Mouse (Mus musculus) retina, adult 2 months (tissue): ENCODE measurements around the gene Tas2r134.

Experiments used
- DNase-seq: peaks from one replicate; pipeline ENCODE4 v3.0.0-alpha.2; 2012; ENCODE audit warnings: low read depth, low spot score

The Tas2r134 gene

DNA sequence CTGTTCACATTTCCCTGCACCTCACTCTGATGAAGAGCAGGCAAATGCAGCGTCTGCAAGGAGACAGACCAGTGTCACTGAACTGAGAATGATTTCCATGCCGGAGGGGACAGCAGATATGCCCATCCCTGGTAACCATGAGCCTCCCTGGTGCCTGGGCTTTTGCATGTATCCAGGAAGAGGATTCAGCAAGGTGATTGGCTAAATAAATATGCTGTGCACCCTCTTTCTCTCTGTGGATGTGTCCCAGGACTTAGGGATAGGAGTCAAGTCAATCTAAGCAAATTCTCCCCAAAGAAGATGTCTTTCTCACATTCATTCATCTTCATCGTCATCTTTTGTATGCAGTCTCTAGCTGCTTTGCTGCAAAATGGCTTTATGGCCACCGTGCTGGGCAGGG lies at the start of gene Tas2r134:
TSS of gene Tas2r134 (plus strand) at position 301 of the 400 bp plus-strand sequence.
- DNase-seq = no peak

- no peak for DNase-seq
Measured at GRCm38 (mm10) chr2:51579767-51580166, 47.5 kb upstream of the Tas2r134 start.

- DNase-seq = no peak
Measured at GRCm38 (mm10) chr2:51584050-51585046, 43.0 kb upstream of the Tas2r134 start.

GRCm38 (mm10) chr2:51588336-51588735 lies 39.0 kb upstream of the Tas2r134 start:
- DNase-seq = no peak

DNA sequence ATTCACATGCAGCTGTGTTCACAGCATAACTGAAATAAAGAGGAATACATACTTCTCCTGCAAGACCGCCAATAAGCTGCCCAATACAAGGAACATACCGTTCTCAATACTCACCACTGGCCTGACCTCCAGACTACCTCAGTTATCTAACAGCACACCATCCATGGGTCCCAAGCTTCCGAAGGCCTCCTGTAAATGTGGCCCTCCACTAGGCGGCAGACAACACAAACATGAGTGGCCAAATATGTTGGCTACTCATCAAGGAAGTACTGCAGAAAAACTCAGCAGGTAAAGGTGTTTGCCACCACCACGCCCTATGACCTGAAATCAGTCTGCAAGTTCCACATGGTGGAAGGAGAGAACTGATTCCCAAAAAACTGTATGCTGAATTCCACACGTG lies 38.4 kb upstream of the Tas2r134 start:
- no peak for DNase-seq

DNA sequence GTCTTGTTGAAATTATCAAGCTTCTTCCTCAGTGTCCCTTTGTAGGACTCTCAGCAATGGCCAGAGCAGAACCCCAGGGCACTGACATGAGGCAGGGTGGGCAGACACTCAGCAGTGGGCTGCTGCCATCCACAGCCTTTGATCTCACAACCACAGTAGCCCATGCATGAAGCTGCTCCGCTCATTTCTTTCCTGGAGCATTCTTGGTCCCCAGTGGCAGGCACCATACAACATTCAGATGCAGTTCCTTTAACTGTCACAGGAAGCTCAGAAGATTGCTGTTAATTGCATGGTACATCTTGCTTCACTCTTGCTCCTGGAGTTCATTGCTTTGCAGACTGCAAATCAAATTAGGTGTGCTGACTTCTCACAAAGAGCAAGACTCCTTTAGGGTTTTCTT lies 37.7 kb upstream of the Tas2r134 start:
- DNase-seq = no peak

DNA sequence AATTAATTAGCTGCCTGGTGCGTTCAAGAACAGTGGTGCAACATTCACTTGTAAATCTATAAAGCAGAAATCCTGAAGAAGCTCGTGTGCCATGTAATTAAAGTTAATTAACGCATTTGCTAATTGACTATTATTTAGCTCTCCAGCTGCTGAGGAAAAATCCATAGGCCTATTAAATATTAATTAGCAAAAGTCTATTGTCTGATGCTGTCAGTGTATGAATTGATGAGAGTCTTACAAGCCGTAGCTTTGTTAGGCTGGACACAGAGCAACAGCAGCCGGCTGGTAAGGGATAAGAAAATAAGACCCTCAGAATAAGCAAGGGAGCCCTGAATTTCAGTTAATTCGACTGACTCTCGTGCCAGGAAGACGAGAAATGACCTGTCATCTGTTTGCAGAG lies 37.0 kb upstream of the Tas2r134 start:
- no peak for DNase-seq

DNA sequence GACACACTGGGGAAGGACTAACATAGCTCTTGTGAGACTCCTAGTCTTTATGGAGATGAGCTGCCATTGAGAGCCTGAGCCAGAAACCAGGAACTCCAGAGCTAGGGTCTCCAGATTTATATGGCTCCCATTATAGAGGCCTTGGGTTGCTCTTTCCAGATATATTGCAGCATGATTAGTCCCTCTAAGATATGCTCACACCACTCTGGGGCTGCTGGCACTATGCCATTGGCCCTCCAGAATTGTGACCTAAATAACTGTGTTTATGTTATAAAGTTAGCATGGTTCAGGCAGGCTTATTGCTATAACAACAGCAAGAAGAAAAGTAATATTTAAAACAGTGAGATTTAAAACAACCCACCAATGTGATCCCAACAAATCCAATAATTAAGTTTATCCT lies 35.2 kb upstream of the Tas2r134 start:
- DNase-seq = no peak

DNA sequence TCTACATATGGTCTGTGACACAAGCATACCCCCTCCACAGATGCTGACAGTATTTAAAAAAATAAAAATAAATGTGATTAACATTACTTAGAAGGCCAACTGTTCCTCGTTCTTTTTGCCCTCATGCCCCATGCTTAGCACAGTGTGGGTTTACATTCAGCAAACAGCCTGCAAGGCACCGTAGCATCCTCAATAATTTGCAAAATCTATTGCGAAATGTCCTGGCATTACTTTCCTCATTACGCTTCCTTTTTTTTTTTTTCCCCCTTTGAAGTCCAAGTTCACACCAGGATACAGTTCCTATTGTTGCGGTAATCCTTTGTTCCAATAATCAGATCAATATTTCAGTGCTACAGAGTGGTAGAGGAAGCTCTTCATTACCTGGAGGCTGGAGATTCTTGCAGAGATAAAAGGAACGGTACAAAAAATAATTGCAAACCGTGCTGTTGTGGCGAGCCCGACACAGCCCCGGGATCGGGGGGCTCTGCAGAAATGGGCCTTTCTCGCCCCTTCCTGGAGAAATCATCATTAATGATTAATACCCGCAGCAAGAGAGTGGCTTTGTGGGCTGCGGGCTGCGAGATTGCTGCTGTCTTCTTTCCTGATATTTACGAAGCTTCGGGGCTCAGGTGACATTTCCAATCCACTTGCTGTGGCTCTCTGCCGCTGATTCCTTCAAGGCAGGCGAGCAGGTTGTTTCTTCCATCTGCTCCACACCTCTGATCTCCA lies 27.7 kb upstream of the Tas2r134 start:
- no peak for DNase-seq

DNA sequence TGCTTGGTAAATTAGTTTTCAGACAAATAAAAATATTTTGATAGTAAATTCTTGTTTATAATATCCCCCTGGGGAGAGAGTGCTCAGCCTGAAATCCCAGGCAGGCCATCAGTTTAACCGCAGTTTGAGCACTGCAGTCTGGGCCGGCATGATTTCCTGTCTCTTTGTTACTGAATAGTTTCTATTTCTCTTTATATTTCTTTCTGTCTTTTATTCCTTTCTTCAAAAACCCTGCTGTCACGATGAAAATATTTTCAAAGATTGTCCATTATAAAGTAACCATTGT lies 27.2 kb upstream of the Tas2r134 start:
- DNase-seq = no peak

GRCm38 (mm10) chr2:51600873-51601272 lies 26.4 kb upstream of the Tas2r134 start:
- DNase-seq = no peak

GRCm38 (mm10) chr2:51610305-51610704 lies 17.0 kb upstream of the Tas2r134 start:
- DNase-seq = no peak

- no peak for DNase-seq
Measured at GRCm38 (mm10) chr2:51610897-51611296, 16.4 kb upstream of the Tas2r134 start.

GRCm38 (mm10) chr2:51613716-51614115 lies 13.6 kb upstream of the Tas2r134 start:
- DNase-seq = no peak

DNA sequence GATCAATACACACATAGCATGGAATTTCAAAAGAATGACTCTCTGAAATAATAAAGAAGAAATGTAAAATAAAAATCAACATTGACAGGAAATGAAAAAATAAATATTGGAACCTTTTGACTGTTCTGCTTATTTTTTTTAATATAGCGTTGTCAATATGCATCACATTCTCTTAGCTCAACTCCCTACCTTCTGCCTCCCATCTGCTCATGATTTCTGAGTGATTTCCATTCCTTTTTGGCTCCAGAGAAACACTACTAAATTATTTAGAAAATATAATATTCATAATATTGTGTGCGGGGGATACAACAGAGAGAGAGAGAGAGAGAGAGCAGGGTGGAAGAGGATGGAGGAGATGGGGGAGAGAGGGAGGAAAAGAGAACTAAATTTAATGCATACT lies 5.4 kb upstream of the Tas2r134 start:
- DNase-seq = no peak

- no peak for DNase-seq
Measured at GRCm38 (mm10) chr2:51626007-51626406, 1.3 kb upstream of the Tas2r134 start.

DNA sequence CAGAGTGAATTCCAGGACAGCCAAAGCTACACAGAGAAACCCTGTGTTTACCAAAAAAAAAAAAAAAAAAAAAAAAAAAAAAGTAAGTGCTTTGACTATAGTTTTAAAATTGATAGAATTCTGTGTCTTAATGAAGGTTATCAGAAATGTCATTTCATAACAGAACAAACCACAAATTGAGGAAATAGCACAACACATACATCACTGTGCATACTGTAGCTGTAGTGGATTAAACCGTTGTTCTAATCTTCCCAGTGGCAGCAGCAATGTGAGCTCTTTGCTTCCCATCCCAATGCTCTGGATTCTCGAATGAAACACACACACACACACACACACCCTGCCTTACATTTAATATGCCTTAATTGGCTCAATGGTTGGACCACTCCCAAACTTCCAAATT lies 4.1 kb downstream of the Tas2r134 start:
- DNase-seq = no peak

DNA sequence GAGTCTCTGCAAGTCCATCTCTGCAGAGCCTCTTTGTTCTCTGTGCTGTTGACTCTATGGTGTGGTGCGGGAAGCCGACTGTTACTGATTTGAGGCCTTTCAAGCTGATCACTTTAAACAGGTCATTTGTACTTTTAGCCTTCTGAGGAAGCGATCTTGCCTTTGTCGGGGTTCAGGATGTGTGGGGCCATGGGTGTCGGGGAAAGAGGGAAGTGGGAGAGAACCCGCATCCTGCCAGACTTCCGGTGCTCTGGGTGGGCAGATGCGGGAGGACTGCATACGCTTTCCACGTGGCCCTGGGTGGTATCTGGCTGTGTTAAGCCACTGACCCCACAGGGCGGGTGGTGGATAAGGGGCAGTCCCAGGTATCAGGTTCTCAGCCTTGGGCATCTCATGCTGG lies 10.4 kb downstream of the Tas2r134 start:
- DNase-seq = no peak

GRCm38 (mm10) chr2:51641635-51642034 lies 14.3 kb downstream of the Tas2r134 start:
- no peak for DNase-seq

DNA sequence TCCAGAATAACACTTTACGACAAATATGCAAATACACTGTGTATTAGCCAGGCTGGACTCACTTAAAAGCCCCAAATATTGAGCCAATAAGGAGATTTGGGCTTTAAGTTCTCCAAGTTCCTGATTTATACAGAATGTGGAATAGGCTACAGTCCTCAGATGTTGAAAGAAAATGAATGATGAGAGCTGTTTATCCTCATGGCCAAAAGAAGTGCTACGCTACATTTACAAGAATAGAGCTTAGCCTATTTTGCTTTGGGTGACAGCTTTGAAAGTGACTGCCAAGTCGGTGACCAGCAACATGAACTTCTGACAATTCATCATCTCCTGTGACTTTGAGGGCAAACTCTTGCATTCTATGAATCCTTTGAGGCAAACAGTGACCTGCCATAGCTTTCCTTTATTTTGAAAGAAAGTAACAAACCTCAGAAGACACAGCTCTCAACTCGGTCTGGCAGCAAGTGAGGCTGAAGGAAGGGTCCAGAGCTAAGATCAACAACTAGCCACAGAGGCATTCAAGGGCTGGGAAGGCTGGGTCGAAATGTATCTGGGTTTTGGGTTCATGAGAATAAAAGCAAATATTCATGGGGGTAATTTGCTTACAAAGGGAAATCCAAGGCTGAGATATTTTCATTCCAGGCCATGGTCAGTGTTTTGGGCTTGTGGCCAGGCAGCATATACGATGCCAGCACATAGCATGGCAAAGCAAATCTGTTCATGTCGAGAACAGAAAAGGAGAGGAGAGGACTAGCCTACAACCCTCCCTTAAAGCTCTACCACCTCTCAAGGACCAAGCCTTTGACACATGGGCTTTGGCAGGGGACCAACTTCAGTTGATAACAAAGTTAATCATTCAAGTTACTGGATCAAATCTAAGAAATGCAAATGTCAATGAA lies 16.2 kb downstream of the Tas2r134 start:
- no peak for DNase-seq

DNA sequence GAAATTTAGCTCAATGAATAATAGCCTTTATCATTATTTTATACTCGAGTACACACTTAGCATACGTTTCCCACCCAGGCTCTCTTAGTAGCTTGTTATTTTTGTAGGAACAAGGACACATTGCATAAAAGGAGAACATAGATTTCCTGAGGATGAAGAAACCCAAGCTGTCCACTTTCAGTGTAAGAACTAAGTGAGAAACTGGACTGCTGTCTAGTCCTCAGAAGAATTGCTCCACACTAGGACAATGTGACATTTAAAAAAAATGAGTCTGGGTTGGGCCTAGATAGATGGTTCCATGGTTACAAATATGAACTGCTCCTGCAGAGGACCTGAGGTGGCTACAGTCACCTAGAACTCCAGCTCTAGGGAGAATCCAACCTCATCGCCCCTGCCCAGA lies 20.7 kb downstream of the Tas2r134 start:
- no peak for DNase-seq

DNA sequence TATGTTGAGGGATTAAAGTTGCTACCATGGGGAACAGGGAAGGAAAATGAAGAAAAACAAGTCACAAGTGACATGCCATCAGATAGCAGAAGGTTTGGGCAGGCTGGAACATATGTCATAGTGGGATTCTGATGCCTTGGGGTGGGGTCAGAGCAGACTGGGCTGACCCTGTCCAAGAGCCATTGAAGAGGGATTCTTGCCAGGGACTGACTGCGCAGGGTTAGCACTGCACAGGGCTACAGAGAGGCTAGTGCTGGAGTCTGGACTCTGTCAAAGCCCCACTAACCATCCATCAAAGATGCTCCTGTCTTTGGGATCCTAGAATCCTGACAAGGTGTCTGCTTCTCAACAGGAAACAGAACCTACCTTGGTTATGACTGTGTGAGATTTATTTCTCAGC lies 22.6 kb downstream of the Tas2r134 start:
- DNase-seq = no peak
